Mouse (Mus musculus) MEL (cell line): ENCODE results near the gene Ccdc137. TPM values are rescaled to one million over a fixed set of nuclear protein-coding genes. Genes with fewer than 3 reads are reported as not detected.

ENCODE experiments used
- DNase-seq: peaks from one replicate; pipeline ENCODE4 v3.0.0; 2011; ENCODE audit warnings: low read depth, low spot score
- H3K27ac ChIP-seq: 2 replicates; pipeline ENCODE4 v1.5.1; 2012; ENCODE audit warnings: low read depth, mild to moderate bottlenecking, control low read depth, low read length, moderate library complexity; ENCODE audit not compliant: control insufficient read depth
- H3K27me3 ChIP-seq, 2 experiments: fragments of 150-350 bp in 1 of 2; sonication (generic) in 1 of 2; 2 replicates each; pipeline ENCODE4 v1.6.1; 2012; ENCODE audit warnings: low read length in 2 of 2, mild to moderate bottlenecking in 2 of 2, improper control_type of control experiment in 1 of 2, moderate library complexity in 1 of 2; ENCODE audit not compliant: insufficient read depth in 2 of 2, control insufficient read depth in 1 of 2
- H3K36me3 ChIP-seq, 2 experiments: 2 replicates each; pipeline ENCODE4 v1.6.1; 2012 to 2014; ENCODE audit warnings: low read length in 2 of 2, improper control_type of control experiment in 1 of 2, inconsistent platforms in 1 of 2, mild to moderate bottlenecking in 1 of 2; ENCODE audit not compliant: insufficient read depth in 2 of 2, control insufficient read depth in 1 of 2
- H3K4me1 ChIP-seq, 2 experiments: fragments of 150-350 bp in 1 of 2; sonication (generic) in 1 of 2; 2 replicates each; pipeline ENCODE4 v1.6.1; 2012; ENCODE audit warnings: low read length in 2 of 2, improper control_type of control experiment in 1 of 2, mild to moderate bottlenecking in 1 of 2; ENCODE audit not compliant: insufficient read depth in 2 of 2, control insufficient read depth in 1 of 2
- H3K4me3 ChIP-seq, 2 experiments: fragments of 150-350 bp in 1 of 2; sonication (generic) in 1 of 2; 2 replicates each; pipeline ENCODE4 v1.5.1; 2012; ENCODE audit warnings: low read depth in 2 of 2, low read length in 2 of 2, mild to moderate bottlenecking in 2 of 2, moderate library complexity in 2 of 2, control low read depth in 1 of 2, improper control_type of control experiment in 1 of 2; ENCODE audit not compliant: control insufficient read depth in 1 of 2, insufficient read depth in 1 of 2
- H3K79me2 ChIP-seq: 2 replicates; pipeline ENCODE4 v1.6.1; 2012; ENCODE audit warnings: mild to moderate bottlenecking, low read length, moderate library complexity; ENCODE audit not compliant: control insufficient read depth, poor library complexity, insufficient read depth
- H3K9ac ChIP-seq: 2 replicates; pipeline ENCODE4 v1.6.1; 2012; ENCODE audit warnings: low read depth, mild to moderate bottlenecking, control low read depth, low read length, moderate library complexity; ENCODE audit not compliant: control insufficient read depth, poor library complexity, severe bottlenecking
- H3K9me3 ChIP-seq: fragments of 150-350 bp; sonication (generic); replicated peaks from 2 replicates; pipeline ENCODE4 v1.6.1; 2012; ENCODE audit warnings: mild to moderate bottlenecking, low read length, improper control_type of control experiment, moderate library complexity; ENCODE audit not compliant: insufficient read depth
- BHLHE40 ChIP-seq: IDR thresholded peaks from 2 replicates; pipeline ENCODE4 v1.6.1; 2012; ENCODE audit warnings: low read depth, mild to moderate bottlenecking, inconsistent platforms, low read length, improper control_type of control experiment, borderline replicate concordance
- CHD1 ChIP-seq: IDR thresholded peaks from 2 replicates; pipeline ENCODE4 v1.6.1; 2012; ENCODE audit warnings: low read depth, mild to moderate bottlenecking, inconsistent platforms, low read length, improper control_type of control experiment
- CHD2 ChIP-seq: IDR thresholded peaks from 2 replicates; pipeline ENCODE4 v1.6.1; 2011; ENCODE audit warnings: low read length, improper control_type of control experiment
- CTCF ChIP-seq, 3 experiments: IDR thresholded peaks in 2 of 3; conservative IDR thresholded peaks in 1 of 3; 2 replicates each; pipeline ENCODE4 v1.5.1; 2011 to 2012; ENCODE audit warnings: low read length in 3 of 3, low read depth in 2 of 3, mild to moderate bottlenecking in 2 of 3, improper control_type of control experiment in 1 of 3, inconsistent platforms in 1 of 3, mixed read lengths in 1 of 3, moderate library complexity in 1 of 3; ENCODE audit not compliant: control insufficient read depth in 1 of 3, insufficient read depth in 1 of 3, poor library complexity in 1 of 3, severe bottlenecking in 1 of 3
- ELF1 ChIP-seq: IDR thresholded peaks from 2 replicates; pipeline ENCODE4 v1.6.1; 2014; ENCODE audit warnings: low read depth, mild to moderate bottlenecking, inconsistent platforms, low read length, improper control_type of control experiment, moderate library complexity
- EP300 ChIP-seq, 2 experiments: IDR thresholded peaks; 2 replicates each; pipeline ENCODE4 v1.6.1; 2011; ENCODE audit warnings: improper control_type of control experiment in 2 of 2, low read length in 2 of 2, low read depth in 1 of 2, mild to moderate bottlenecking in 1 of 2
- ETS1 ChIP-seq: IDR thresholded peaks from 2 replicates; pipeline ENCODE4 v1.6.1; 2012; ENCODE audit warnings: low read depth, mild to moderate bottlenecking, inconsistent platforms, low read length, improper control_type of control experiment, moderate library complexity
- HCFC1 ChIP-seq: IDR thresholded peaks from 2 replicates; pipeline ENCODE4 v1.6.1; 2012; ENCODE audit warnings: low read depth, mild to moderate bottlenecking, inconsistent platforms, low read length, improper control_type of control experiment, moderate library complexity
- JUND ChIP-seq: IDR thresholded peaks from 2 replicates; pipeline ENCODE4 v1.6.1; 2011; ENCODE audit warnings: low read depth, mild to moderate bottlenecking, improper control_type of control experiment, low read length
- KAT2A ChIP-seq: conservative IDR thresholded peaks from 2 replicates; pipeline ENCODE4 v1.6.1; 2012; ENCODE audit warnings: low read depth, low read length, improper control_type of control experiment, inconsistent platforms
- MAX ChIP-seq: IDR thresholded peaks from 2 replicates; pipeline ENCODE4 v1.6.1; 2011; ENCODE audit warnings: low read length, improper control_type of control experiment
- MAZ ChIP-seq: IDR thresholded peaks from 2 replicates; pipeline ENCODE4 v1.6.1; 2012; ENCODE audit warnings: low read depth, mild to moderate bottlenecking, inconsistent platforms, low read length, improper control_type of control experiment
- MEF2A ChIP-seq: IDR thresholded peaks from 2 replicates; pipeline ENCODE4 v1.6.1; 2014; ENCODE audit warnings: low read depth, mild to moderate bottlenecking, inconsistent platforms, low read length, improper control_type of control experiment; ENCODE audit not compliant: poor library complexity, insufficient replicate concordance, severe bottlenecking; ENCODE audit errors: extremely low read depth
- MXI1 ChIP-seq: IDR thresholded peaks from 2 replicates; pipeline ENCODE4 v1.6.1; 2011; ENCODE audit warnings: mild to moderate bottlenecking, low read depth, low read length, improper control_type of control experiment
- MYB ChIP-seq: IDR thresholded peaks from 2 replicates; pipeline ENCODE4 v1.6.1; 2011; ENCODE audit warnings: mild to moderate bottlenecking, low read depth, low read length, improper control_type of control experiment
- MYC ChIP-seq: IDR thresholded peaks from 2 replicates; pipeline ENCODE4 v1.6.1; 2011; ENCODE audit warnings: low read depth, mild to moderate bottlenecking, low read length, improper control_type of control experiment, moderate library complexity
- NELFE ChIP-seq: IDR thresholded peaks from 2 replicates; pipeline ENCODE4 v1.6.1; 2011; ENCODE audit warnings: low read depth, low read length, improper control_type of control experiment
- NRF1 ChIP-seq: IDR thresholded peaks from 2 replicates; pipeline ENCODE4 v1.6.1; 2014; ENCODE audit warnings: low read depth, mild to moderate bottlenecking, inconsistent platforms, low read length, improper control_type of control experiment, moderate library complexity; ENCODE audit not compliant: poor library complexity, insufficient read depth, severe bottlenecking
- POLR2A ChIP-seq, 2 experiments: IDR thresholded peaks; 2 replicates each; pipeline ENCODE4 v1.6.1; 2011 to 2012; ENCODE audit warnings: low read length in 2 of 2, mild to moderate bottlenecking in 2 of 2, control low read depth in 1 of 2, improper control_type of control experiment in 1 of 2, low read depth in 1 of 2, moderate library complexity in 1 of 2; ENCODE audit not compliant: control insufficient read depth in 1 of 2, insufficient read depth in 1 of 2, poor library complexity in 1 of 2
- POLR2AphosphoS2 ChIP-seq: IDR thresholded peaks from 2 replicates; pipeline ENCODE4 v1.6.1; 2011; ENCODE audit warnings: low read length, improper control_type of control experiment
- POLR2AphosphoS5 ChIP-seq: IDR thresholded peaks from 2 replicates; pipeline ENCODE4 v1.6.1; 2012; ENCODE audit warnings: low read depth, borderline replicate concordance, mild to moderate bottlenecking, inconsistent platforms, low read length, moderate library complexity, mixed read lengths
- RCOR1 ChIP-seq: IDR thresholded peaks from 2 replicates; pipeline ENCODE4 v1.6.1; 2012; ENCODE audit warnings: low read depth, mild to moderate bottlenecking, inconsistent platforms, low read length, improper control_type of control experiment
- SIN3A ChIP-seq: IDR thresholded peaks from 2 replicates; pipeline ENCODE4 v1.6.1; 2012; ENCODE audit warnings: low read length, improper control_type of control experiment, inconsistent platforms
- TBP ChIP-seq: IDR thresholded peaks from 2 replicates; pipeline ENCODE4 v1.8.0; 2011; ENCODE audit warnings: low read depth, low read length, improper control_type of control experiment
- TCF12 ChIP-seq: IDR thresholded peaks from 2 replicates; pipeline ENCODE4 v1.6.1; 2014; ENCODE audit warnings: low read depth, mild to moderate bottlenecking, inconsistent platforms, low read length, improper control_type of control experiment, moderate library complexity
- UBTF ChIP-seq: IDR thresholded peaks from 2 replicates; pipeline ENCODE4 v1.6.1; 2012; ENCODE audit warnings: low read depth, mild to moderate bottlenecking, inconsistent platforms, low read length, improper control_type of control experiment, moderate library complexity, borderline replicate concordance; ENCODE audit not compliant: insufficient read depth
- USF1 ChIP-seq: IDR thresholded peaks from 2 replicates; pipeline ENCODE4 v1.6.1; 2014; ENCODE audit warnings: low read depth, mild to moderate bottlenecking, inconsistent platforms, low read length, improper control_type of control experiment, moderate library complexity
- USF2 ChIP-seq, 2 experiments: IDR thresholded peaks; 2 replicates each; pipeline ENCODE4 v1.6.1; 2011 to 2012; ENCODE audit warnings: improper control_type of control experiment in 2 of 2, low read length in 2 of 2, borderline replicate concordance in 1 of 2, inconsistent platforms in 1 of 2, low read depth in 1 of 2, mild to moderate bottlenecking in 1 of 2; ENCODE audit not compliant: insufficient read depth in 1 of 2
- ZC3H11A ChIP-seq: IDR thresholded peaks from 2 replicates; pipeline ENCODE4 v1.6.1; 2012; ENCODE audit warnings: low read depth, mild to moderate bottlenecking, inconsistent platforms, low read length, improper control_type of control experiment
- ZKSCAN1 ChIP-seq: IDR thresholded peaks from 2 replicates; pipeline ENCODE4 v1.6.1; 2012; ENCODE audit warnings: low read depth, mild to moderate bottlenecking, inconsistent platforms, low read length, improper control_type of control experiment, moderate library complexity
- ZMIZ1 ChIP-seq: IDR thresholded peaks from 2 replicates; pipeline ENCODE4 v1.6.1; 2012; ENCODE audit warnings: low read depth, mild to moderate bottlenecking, inconsistent platforms, low read length, improper control_type of control experiment, moderate library complexity
- polyA plus RNA-seq, 2 experiments: library from polyadenylated mRNA; stranded (reverse) in 1 of 2; unstranded in 1 of 2; fragments of >175 nt in 1 of 2; fragments of >200 nt in 1 of 2; gene quantifications; 2 replicates each; pipeline versions ENCODE4 v1.2.1 to v1.2.4; 2012; ENCODE audit warnings: low replicate concordance in 2 of 2, low read depth in 1 of 2; ENCODE audit not compliant: insufficient read length in 2 of 2, insufficient read depth in 1 of 2, missing spikeins in 1 of 2
- total RNA-seq: library from RNA; depleted of rRNA; stranded (reverse); fragments of 300-350 nt; gene quantifications from 2 replicates; pipeline ENCODE4 v1.2.3, GENCODE M21; 2012

Gene Ccdc137
- total and polyA plus RNA-seq, 3 experiments, result 104 to 116 TPM; not detected in 1

- H3K27me3 ChIP-seq, result no peaks in the 10 kb centered on the region
- H3K36me3 ChIP-seq, result peaks cover 0 to 11% of the 10 kb centered on the region in 2 experiments; a peak in 2 of 4 replicates
- H3K4me3 ChIP-seq, result peak within 1 kb of the TSS; percentile 83 to 87
- peak within 1 kb of the TSS; percentile 87 for H3K9ac ChIP-seq
- peak; percentile 100 for DNase-seq
- peaks cover 16% of the 10 kb centered on the region for H3K79me2 ChIP-seq
- peaks cover 8 to 12% of the 10 kb centered on the region in 2 experiments for H3K4me1 ChIP-seq
- TF ChIP-seq ZC3H11A, result no peak
- peak; percentile 95 for TF ChIP-seq NELFE
- TF ChIP-seq ELF1, result peak; percentile 100
- no peak for TF ChIP-seq MEF2A
- TF ChIP-seq UBTF, result no peak
- peak; percentile 75 for TF ChIP-seq CHD2
- TF ChIP-seq CHD1, result 0 out of 2 replicates have a peak, but pooled peaks have one; percentile 29
- peak; percentile 84; the same call in 1 of the 2 replicates for TF ChIP-seq MAX
- peak; percentile 36; the same call in 1 of the 2 replicates for TF ChIP-seq USF1
- no peak for TF ChIP-seq CTCF (IDR thresholded peaks at IDR 0.05 in 2 of 3, conservative IDR thresholded peaks at IDR 0.05 in 1 of 3; ENCODE audit: control insufficient read depth in 1 of 3, insufficient read depth in 1 of 3, low read depth in 2 of 3, low read length in 3 of 3, poor library complexity in 1 of 3, severe bottlenecking in 1 of 3)
- 0 out of 2 replicates have a peak, but pooled peaks have one; percentile 20 for TF ChIP-seq MYC
- peak; percentile 89 for TF ChIP-seq MXI1
- TF ChIP-seq POLR2AphosphoS5, result no peak
- peak; percentile 68; the same call in 1 of the 2 replicates for TF ChIP-seq KAT2A
- peak; percentile 98 for TF ChIP-seq SIN3A
- no peak for TF ChIP-seq MYB
- peak; percentile 86 for TF ChIP-seq ZMIZ1
- TF ChIP-seq TBP, result peak; percentile 85
- TF ChIP-seq ZKSCAN1, result 0 out of 2 replicates have a peak, but pooled peaks have one; percentile 9
- peak; percentile 90 for TF ChIP-seq HCFC1
- peak; percentile 13; the same call in 1 of the 2 replicates for TF ChIP-seq RCOR1
- TF ChIP-seq EP300 (IDR thresholded peaks at IDR 0.05; ENCODE audit: low read depth in 1 of 2, low read length in 2 of 2), result no peak; a peak in 1 of 4 replicates
- peak; percentile 42; the same call in 1 of the 2 replicates for TF ChIP-seq ETS1
- peak; percentile 95 for TF ChIP-seq MAZ
- peak; percentile 51 for TF ChIP-seq TCF12
- no peak for TF ChIP-seq USF2 (IDR thresholded peaks at IDR 0.05; ENCODE audit: borderline replicate concordance in 1 of 2, insufficient read depth in 1 of 2, low read depth in 1 of 2, low read length in 2 of 2)
- TF ChIP-seq JUND, result no peak
- peak; percentile 88 to 97 for TF ChIP-seq POLR2A (IDR thresholded peaks at IDR 0.05; ENCODE audit: control insufficient read depth in 1 of 2, insufficient read depth in 1 of 2, low read depth in 1 of 2, low read length in 2 of 2, poor library complexity in 1 of 2)
- no peak for TF ChIP-seq BHLHE40
- TF ChIP-seq NRF1, result peak; percentile 100; the same call in 1 of the 2 replicates
- peak; percentile 87 for TF ChIP-seq POLR2AphosphoS2
- H3K27ac ChIP-seq, result peak within 1 kb of the TSS; percentile 25; the same call in 1 of the 2 replicates
- H3K9me3 ChIP-seq, result no peaks in the 10 kb centered on the region
Observed at GRCm38 (mm10) chr11:120467051-120467735, 9.3 kb downstream of the Ccdc137 start, which contains the start of gene Arl16. TSS of gene Arl16 (minus strand) at chr11:120467607.
